Mouse (Mus musculus) MEL (cell line): ENCODE results near the gene Vsig10l.

Experiments
- ELF1 ChIP-seq: IDR thresholded peaks from 2 replicates; pipeline ENCODE4 v1.6.1; 2014; ENCODE audit warnings: low read depth, mild to moderate bottlenecking, inconsistent platforms, low read length, improper control_type of control experiment, moderate library complexity
- EP300 ChIP-seq, 2 experiments: IDR thresholded peaks; 2 replicates each; pipeline ENCODE4 v1.6.1; 2011; ENCODE audit warnings: improper control_type of control experiment in 2 of 2, low read length in 2 of 2, low read depth in 1 of 2, mild to moderate bottlenecking in 1 of 2
- NRF1 ChIP-seq: IDR thresholded peaks from 2 replicates; pipeline ENCODE4 v1.6.1; 2014; ENCODE audit warnings: low read depth, mild to moderate bottlenecking, inconsistent platforms, low read length, improper control_type of control experiment, moderate library complexity; ENCODE audit not compliant: poor library complexity, insufficient read depth, severe bottlenecking
- POLR2A ChIP-seq, 2 experiments: IDR thresholded peaks; 2 replicates each; pipeline ENCODE4 v1.6.1; 2011 to 2012; ENCODE audit warnings: low read length in 2 of 2, mild to moderate bottlenecking in 2 of 2, control low read depth in 1 of 2, improper control_type of control experiment in 1 of 2, low read depth in 1 of 2, moderate library complexity in 1 of 2; ENCODE audit not compliant: control insufficient read depth in 1 of 2, insufficient read depth in 1 of 2, poor library complexity in 1 of 2
- SMC3 ChIP-seq: IDR thresholded peaks from 2 replicates; pipeline ENCODE4 v1.6.1; 2011; ENCODE audit warnings: low read depth, low read length, improper control_type of control experiment
- TAL1 ChIP-seq: IDR thresholded peaks from 2 replicates; pipeline ENCODE4 v1.6.1; 2012; ENCODE audit warnings: mild to moderate bottlenecking, inconsistent platforms, low read length, moderate library complexity, mixed read lengths

- TF ChIP-seq TAL1 = no peak
- no peak for TF ChIP-seq SMC3
- no peak for TF ChIP-seq ELF1
- no peak for TF ChIP-seq NRF1
- TF ChIP-seq POLR2A (IDR thresholded peaks at IDR 0.05; ENCODE audit: control insufficient read depth in 1 of 2, insufficient read depth in 1 of 2, low read depth in 1 of 2, low read length in 2 of 2, poor library complexity in 1 of 2) = no peak
- no peak for TF ChIP-seq EP300 (IDR thresholded peaks at IDR 0.05; ENCODE audit: low read depth in 1 of 2, low read length in 2 of 2)
Measured at GRCm38 (mm10) chr7:43434676-43435075, 28.3 kb upstream of the Vsig10l start.
